Mouse (Mus musculus) liver, adult 2 months (tissue): ENCODE measurements around the gene H2-Eb2.

Experiments
- CTCF ChIP-seq: fragments of 200-500 bp; IDR thresholded peaks from 2 replicates; pipeline ENCODE4 v1.5.1; 2011; ENCODE audit warnings: low read depth, low read length, control low read depth
- POLR2A ChIP-seq: fragments of 200-500 bp; IDR thresholded peaks from 2 replicates; pipeline ENCODE4 v1.6.1; 2011; ENCODE audit warnings: low read length, control low read depth; ENCODE audit not compliant: insufficient read depth; ENCODE audit errors: extremely low read depth

- no peak for TF ChIP-seq POLR2A
- no peak for TF ChIP-seq CTCF
These were observed 15.3 kb downstream of the H2-Eb2 start for GRCm38 (mm10) chr17:34340619-34341402.
